Mouse (Mus musculus) leukemia stem cell, adult 10-12 weeks (primary cell): ENCODE measurements around the gene Chm. TPM values are rescaled to one million over a fixed set of nuclear protein-coding genes. Genes with fewer than 3 reads are reported as not detected.

Source experiments
- polyA plus RNA-seq: library from polyadenylated mRNA; stranded (reverse); fragments of >175 nt; gene quantifications from 2 replicates; pipeline ENCODE4 v1.2.3, GENCODE M21; 2012; ENCODE audit warnings: low replicate concordance

The Chm gene
- polyA plus RNA-seq: 0.24 and 1.4 TPM in 2 replicates

GRCm38 (mm10) chrX:113185230-113185985 is at the start of gene Chm:
Gene Chm, minus strand, starts transcription at chrX:113185517.

Other genes starting within 250 kb of the Chm start
- not detected in 2 replicates for gene Dach2, start 112.0 kb upstream of the Chm start, polyA plus RNA-seq